Mouse (Mus musculus): ENCODE data around the gene Slc1a7.

DNA sequence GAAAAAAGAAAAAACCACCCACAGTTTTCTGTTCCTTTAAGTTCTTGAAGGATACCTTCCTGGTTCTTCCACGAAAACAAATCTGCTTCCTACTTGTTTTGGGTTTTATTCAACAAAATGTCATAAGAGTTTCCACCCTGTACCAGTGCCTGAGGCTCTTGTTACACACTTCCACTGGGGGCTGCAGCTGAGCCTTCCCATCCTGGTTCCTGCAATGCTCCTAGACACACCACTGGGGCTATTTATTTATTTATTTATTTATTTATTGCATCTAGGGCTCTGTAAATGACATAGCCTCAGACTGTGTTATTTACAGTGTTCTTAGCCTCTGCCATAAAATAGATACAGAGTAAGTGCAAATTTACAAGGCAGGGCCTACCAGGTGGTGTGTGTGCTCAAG is 15.6 kb downstream of the Slc1a7 start:
- TF ChIP-seq CTCF (IDR thresholded peaks at IDR 0.05; ENCODE audit: low read depth): no peak
- no peak for TF ChIP-seq EP300 (IDR thresholded peaks at IDR 0.05; ENCODE audit: low read depth)

Data from heart, postnatal 0 days (tissue).